Mouse (Mus musculus) cerebellum, adult 2 months (tissue): Measurements from ENCODE around the gene Clps.

Experiments
- CTCF ChIP-seq: fragments of 200-500 bp; IDR thresholded peaks from 2 replicates; pipeline ENCODE4 v1.5.1; 2011; ENCODE audit warnings: low read depth, mild to moderate bottlenecking, control low read depth, low read length, moderate library complexity, borderline replicate concordance; ENCODE audit not compliant: insufficient read depth
- POLR2A ChIP-seq: fragments of 200-500 bp; IDR thresholded peaks from 2 replicates; pipeline ENCODE4 v1.6.1; 2011; ENCODE audit warnings: low read length, control low read depth, borderline replicate concordance; ENCODE audit not compliant: insufficient read depth

DNA sequence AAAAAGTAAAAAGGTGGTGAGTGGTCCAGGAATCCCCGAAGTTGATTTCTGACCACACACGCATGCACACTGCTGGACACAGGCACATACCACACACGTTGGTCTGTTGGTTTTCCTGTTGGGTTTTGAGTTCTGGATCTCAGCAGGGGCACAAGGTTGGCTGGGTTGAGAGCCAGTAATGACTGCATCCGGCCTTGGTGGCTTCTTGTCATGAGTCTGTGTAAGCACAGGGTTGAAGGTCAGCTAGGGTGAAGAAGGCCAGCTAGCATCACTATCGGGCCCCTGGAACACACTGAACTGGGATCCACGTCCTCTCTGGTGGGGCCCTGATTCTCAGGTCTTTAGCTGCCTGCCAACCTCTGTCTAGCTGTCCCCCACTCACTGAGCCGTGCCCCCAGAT is 12.0 kb upstream of the Clps start:
- TF ChIP-seq CTCF: no peak
- no peak for TF ChIP-seq POLR2A
